Mouse (Mus musculus) C2C12 (cell line): ENCODE results near the gene Atrip. TPM values are rescaled to one million over a fixed set of nuclear protein-coding genes. Genes with fewer than 3 reads are reported as not detected.

ENCODE experiments used
- H3K27me3 ChIP-seq: one replicate; pipeline ENCODE4 v1.6.1; 2011; ENCODE audit not compliant: control insufficient read depth, insufficient read depth, insufficient read length
- H3K36me3 ChIP-seq: one replicate; pipeline ENCODE4 v1.6.1; 2011; ENCODE audit not compliant: control insufficient read depth, insufficient read depth
- H3K4me3 ChIP-seq: one replicate; pipeline ENCODE4 v1.5.1; 2011; ENCODE audit warnings: mild to moderate bottlenecking, control low read depth; ENCODE audit not compliant: poor library complexity, insufficient read depth, severe bottlenecking
- H3K79me2 ChIP-seq: one replicate; pipeline ENCODE4 v1.6.1; 2011; ENCODE audit not compliant: control insufficient read depth, insufficient read depth
- H3K79me3 ChIP-seq: one replicate; pipeline ENCODE4 v1.6.1; 2011; ENCODE audit warnings: low read depth, control low read depth
- H3ac ChIP-seq: one replicate; pipeline ENCODE3; 2011; ENCODE audit warnings: low read depth; ENCODE audit not compliant: control insufficient read depth, insufficient read length
- CEBPB ChIP-seq: IDR thresholded peaks from one replicate; pipeline ENCODE4 v1.6.1; 2011; ENCODE audit warnings: low read depth, mild to moderate bottlenecking, control low read depth, moderate library complexity
- CTCF ChIP-seq: IDR thresholded peaks from one replicate; pipeline ENCODE4 v1.5.1; 2011; ENCODE audit not compliant: control insufficient read depth, insufficient read depth, insufficient read length
- FOSL1 ChIP-seq: IDR thresholded peaks from one replicate; pipeline ENCODE4 v1.8.0; 2011; ENCODE audit warnings: mild to moderate bottlenecking, low read length; ENCODE audit not compliant: poor library complexity, insufficient read depth, severe bottlenecking
- MAX ChIP-seq: IDR thresholded peaks from one replicate; pipeline ENCODE4 v1.6.1; 2011; ENCODE audit warnings: mild to moderate bottlenecking, control low read depth
- MYOD1 ChIP-seq: IDR thresholded peaks from one replicate; pipeline ENCODE4 v1.6.1; 2011; ENCODE audit warnings: low read depth; ENCODE audit not compliant: control insufficient read depth, insufficient read length
- MYOG ChIP-seq: IDR thresholded peaks from one replicate; pipeline ENCODE4 v1.6.1; 2011; ENCODE audit not compliant: control insufficient read depth, insufficient read length; ENCODE audit errors: extremely low read depth
- USF1 ChIP-seq: IDR thresholded peaks from one replicate; pipeline ENCODE4 v1.6.1; 2011; ENCODE audit warnings: low read depth, mild to moderate bottlenecking, control low read depth, moderate library complexity
- polyA plus RNA-seq: library from polyadenylated mRNA; unstranded; fragments of >200 nt; fragmentation: generic; extraction: Trizol; gene quantifications from one replicate; pipeline ENCODE4 v1.2.1, GENCODE M21; 2012; ENCODE audit warnings: missing spikeins

Atrip gene
- polyA plus RNA-seq, 1 experiment: 11.4 TPM

- Histone ChIP-seq H3K79me2 (peaks cover 7% of the 10 kb centered on the region), H3ac (no peak overlapping the region), H3K36me3 (peaks cover 18% of the 10 kb centered on the region), H3K4me3 (no peak overlapping the region), H3K79me3 (no peaks in the 10 kb centered on the region), H3K27me3 (no peaks in the 10 kb centered on the region)
- no peak for TF ChIP-seq MYOG
- TF ChIP-seq MAX: no peak
- no peak for TF ChIP-seq CTCF
- no peak for TF ChIP-seq USF1
- TF ChIP-seq CEBPB: no peak
- no peak for TF ChIP-seq MYOD1
- no peak for TF ChIP-seq FOSL1
Observed at GRCm38 (mm10) chr9:109056081-109056690, 17.7 kb downstream of the Atrip start.

- no peaks in the 10 kb centered on the region for H3K27me3 ChIP-seq
- H3K36me3 ChIP-seq: peaks cover 18% of the 10 kb centered on the region
- no peak overlapping the region for H3ac ChIP-seq
- H3K4me3 ChIP-seq: no peak overlapping the region
- no peaks in the 10 kb centered on the region for H3K79me3 ChIP-seq
- no peak for TF ChIP-seq MYOG
- TF ChIP-seq FOSL1: no peak
- no peak for TF ChIP-seq CTCF
- no peak for TF ChIP-seq USF1
- TF ChIP-seq CEBPB: no peak
- TF ChIP-seq MYOD1: no peak
- TF ChIP-seq MAX: no peak
- peaks cover 7% of the 10 kb centered on the region for H3K79me2 ChIP-seq
Observed at GRCm38 (mm10) chr9:109055271-109056030, 18.5 kb downstream of the Atrip start.

- H3K36me3 ChIP-seq: peaks cover 18% of the 10 kb centered on the region
- H3K79me3 ChIP-seq: no peaks in the 10 kb centered on the region
- TF ChIP-seq MYOG: no peak
- TF ChIP-seq MAX: no peak
- no peak for TF ChIP-seq MYOD1
- no peak for TF ChIP-seq CTCF
- TF ChIP-seq FOSL1: no peak
- no peak for TF ChIP-seq USF1
- TF ChIP-seq CEBPB: no peak
- H3K4me3 ChIP-seq: no peak overlapping the region
- no peaks in the 10 kb centered on the region for H3K27me3 ChIP-seq
- H3K79me2 ChIP-seq: peaks cover 7% of the 10 kb centered on the region
- H3ac ChIP-seq: no peak overlapping the region
Observed at GRCm38 (mm10) chr9:109054712-109055111, 19.2 kb downstream of the Atrip start.

- Histone ChIP-seq H3K27me3 (no peaks in the 10 kb centered on the region), H3K36me3 (peaks cover 20% of the 10 kb centered on the region)
Observed at GRCm38 (mm10) chr9:109053851-109054250, 20.1 kb downstream of the Atrip start.

GRCm38 (mm10) chr9:109053366-109053765, 20.6 kb downstream of the Atrip start:
- H3K79me3 ChIP-seq: no peaks in the 10 kb centered on the region
- no peaks in the 10 kb centered on the region for H3K27me3 ChIP-seq
- no peak overlapping the region for H3ac ChIP-seq
- H3K79me2 ChIP-seq: peaks cover 7% of the 10 kb centered on the region
- peaks cover 24% of the 10 kb centered on the region for H3K36me3 ChIP-seq
- TF ChIP-seq MYOD1 (no peak), FOSL1 (no peak), USF1 (no peak), CTCF (no peak), MAX (no peak), CEBPB (no peak), MYOG (no peak)
- no peak overlapping the region for H3K4me3 ChIP-seq

More at GRCm38 (mm10) chr9:109053851-109054250, 20.1 kb downstream of the Atrip start:
- no peaks in the 10 kb centered on the region for H3K79me3 ChIP-seq
- H3K4me3 ChIP-seq: no peak overlapping the region
- TF ChIP-seq MYOG: no peak
- TF ChIP-seq MAX: no peak
- no peak for TF ChIP-seq CTCF
- TF ChIP-seq CEBPB: no peak
- TF ChIP-seq MYOD1: no peak
- TF ChIP-seq USF1: no peak
- TF ChIP-seq FOSL1: no peak
- H3ac ChIP-seq: no peak overlapping the region
- peaks cover 7% of the 10 kb centered on the region for H3K79me2 ChIP-seq
